Mouse (Mus musculus): Measurements from ENCODE around the gene Bcl2l11. TPM values are rescaled to one million over a fixed set of nuclear protein-coding genes. Genes with fewer than 3 reads are reported as not detected.

The Bcl2l11 gene
- polyA plus RNA-seq, 1 experiment: 4.6 TPM

DNA sequence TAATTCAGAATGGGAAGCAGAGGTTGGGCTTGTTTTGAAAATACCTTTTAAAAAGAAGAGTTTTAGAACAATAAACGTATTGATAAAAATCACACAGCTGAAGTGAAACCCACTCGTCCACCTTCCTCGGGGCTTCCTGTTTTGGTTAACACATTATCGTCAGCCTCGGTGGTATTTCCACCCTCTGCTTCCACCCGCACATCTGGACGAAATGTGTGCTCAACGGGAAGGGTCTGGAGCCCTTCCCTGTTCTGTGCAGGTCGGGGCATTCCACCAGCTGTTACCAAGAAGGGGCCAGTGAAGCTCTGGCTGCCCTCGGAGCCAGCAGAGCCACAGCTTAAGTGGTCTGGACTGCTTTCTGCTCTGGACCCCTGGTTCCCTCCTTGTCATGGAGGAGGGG is 63.9 kb downstream of the Bcl2l11 start:
- no peaks in the 10 kb centered on the region for H3K4me1 ChIP-seq (ENCODE audit: control insufficient read depth, insufficient read depth, low read length)
- H3K27ac ChIP-seq (ENCODE audit: insufficient read depth, low read length): no peak overlapping the region
- TF ChIP-seq POLR2A (IDR thresholded peaks at IDR 0.05; ENCODE audit: extremely low read depth, insufficient read depth, low read length): no peak
- TF ChIP-seq CTCF (IDR thresholded peaks at IDR 0.05; ENCODE audit: extremely low read depth, insufficient read depth, low read length): no peak
- H3K4me3 ChIP-seq (ENCODE audit: insufficient read depth, low read length): no peak overlapping the region

DNA sequence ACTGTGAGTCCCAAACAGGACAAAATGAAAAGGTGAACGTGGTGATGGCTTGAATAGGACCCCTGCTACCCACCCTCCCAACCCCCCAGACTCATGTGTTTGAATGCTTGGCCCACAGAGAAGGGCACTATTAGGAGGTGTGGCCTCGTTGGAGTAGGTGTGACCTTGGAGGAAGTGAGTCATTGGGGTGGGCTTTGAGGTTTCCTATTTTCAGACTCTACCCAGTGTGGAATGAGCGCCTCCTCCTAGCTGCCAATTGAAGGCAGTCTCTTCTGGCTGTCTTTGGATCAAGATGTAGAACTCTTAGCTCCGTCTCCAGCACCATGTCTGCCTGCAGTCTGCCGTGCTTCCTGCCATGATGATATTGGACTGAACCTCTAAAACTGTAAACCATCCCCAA is 64.4 kb downstream of the Bcl2l11 start:
- no peak for TF ChIP-seq POLR2A (IDR thresholded peaks at IDR 0.05; ENCODE audit: extremely low read depth, insufficient read depth, low read length)
- no peak for TF ChIP-seq CTCF (IDR thresholded peaks at IDR 0.05; ENCODE audit: extremely low read depth, insufficient read depth, low read length)
- H3K27ac ChIP-seq (ENCODE audit: insufficient read depth, low read length): no peak overlapping the region
- H3K4me1 ChIP-seq (ENCODE audit: control insufficient read depth, insufficient read depth, low read length): no peaks in the 10 kb centered on the region
- no peak overlapping the region for H3K4me3 ChIP-seq (ENCODE audit: insufficient read depth, low read length)

DNA sequence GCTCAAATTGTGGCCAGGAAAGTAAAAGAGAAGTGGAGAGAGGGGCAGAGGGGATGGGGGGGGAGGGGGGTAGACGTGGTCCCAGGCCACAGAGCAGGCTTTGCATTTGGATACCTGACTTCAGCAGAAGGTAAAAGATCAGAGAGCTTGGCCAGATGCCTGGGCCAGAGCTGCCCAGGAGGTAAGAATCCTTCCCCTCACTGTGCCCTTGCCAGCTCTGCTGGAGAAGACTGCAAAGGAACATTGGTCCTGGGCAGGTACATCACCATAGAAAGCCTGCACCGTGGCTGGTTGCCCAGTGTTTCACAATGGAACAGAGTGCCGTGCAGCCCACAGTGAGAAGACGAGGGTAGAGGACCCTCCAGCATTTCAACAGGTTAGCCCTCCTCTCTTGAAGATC is 67.6 kb downstream of the Bcl2l11 start:
- no peak for TF ChIP-seq POLR2A (IDR thresholded peaks at IDR 0.05; ENCODE audit: extremely low read depth, insufficient read depth, low read length)
- TF ChIP-seq CTCF (IDR thresholded peaks at IDR 0.05; ENCODE audit: extremely low read depth, insufficient read depth, low read length): no peak
- Histone ChIP-seq H3K4me1 (ENCODE audit: control insufficient read depth, insufficient read depth, low read length) (no peaks in the 10 kb centered on the region), H3K27ac (ENCODE audit: insufficient read depth, low read length) (no peak overlapping the region), H3K4me3 (ENCODE audit: insufficient read depth, low read length) (no peak overlapping the region)

DNA sequence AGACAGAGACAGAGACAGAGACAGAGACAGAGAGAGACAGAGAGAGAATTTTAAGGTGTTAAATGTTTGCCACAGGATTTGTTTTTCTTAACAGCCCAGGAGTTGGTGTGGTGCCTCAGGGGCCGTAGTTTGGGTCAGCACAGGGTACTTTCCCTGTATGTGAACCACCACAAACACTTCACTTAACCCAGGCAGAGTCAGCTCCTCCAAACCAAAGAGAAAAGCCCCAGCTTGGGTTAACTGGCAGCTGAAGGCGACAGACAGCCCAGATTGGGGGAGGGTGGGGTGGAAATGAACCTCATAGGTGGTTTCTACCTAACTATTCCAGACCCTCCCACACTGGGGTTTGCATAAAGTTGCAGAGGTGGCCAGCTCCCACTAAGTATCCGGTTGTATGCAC is 71.5 kb downstream of the Bcl2l11 start:
- Histone ChIP-seq H3K4me1 (ENCODE audit: control insufficient read depth, insufficient read depth, low read length) (no peaks in the 10 kb centered on the region), H3K27ac (ENCODE audit: insufficient read depth, low read length) (no peak overlapping the region), H3K4me3 (ENCODE audit: insufficient read depth, low read length) (no peak overlapping the region)
- TF ChIP-seq POLR2A (IDR thresholded peaks at IDR 0.05; ENCODE audit: extremely low read depth, insufficient read depth, low read length) (no peak), CTCF (IDR thresholded peaks at IDR 0.05; ENCODE audit: extremely low read depth, insufficient read depth, low read length) (no peak)

DNA sequence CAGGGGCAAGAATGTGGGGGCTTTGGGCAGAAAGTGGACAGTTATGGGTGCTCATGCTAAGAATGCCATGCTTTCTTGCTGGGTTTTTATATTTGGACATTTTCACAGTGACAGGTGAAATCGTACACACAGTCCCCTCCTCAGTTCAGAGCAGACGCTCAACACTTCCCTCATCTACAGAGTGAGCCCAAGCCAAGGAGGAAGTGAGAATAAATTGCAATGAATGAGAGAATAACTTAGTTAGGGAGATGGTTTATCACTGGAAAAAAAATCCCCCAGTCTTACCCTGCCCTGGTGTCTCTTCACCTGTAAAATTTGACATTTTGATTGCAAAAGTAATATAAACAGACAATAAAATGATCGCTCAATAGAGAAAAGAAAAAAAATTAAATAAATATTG is 77.3 kb downstream of the Bcl2l11 start:
- TF ChIP-seq CTCF (IDR thresholded peaks at IDR 0.05; ENCODE audit: extremely low read depth, insufficient read depth, low read length): no peak
- TF ChIP-seq POLR2A (IDR thresholded peaks at IDR 0.05; ENCODE audit: extremely low read depth, insufficient read depth, low read length): no peak
- H3K4me1 ChIP-seq (ENCODE audit: control insufficient read depth, insufficient read depth, low read length): no peaks in the 10 kb centered on the region
- H3K27ac ChIP-seq (ENCODE audit: insufficient read depth, low read length): no peak overlapping the region
- no peak overlapping the region for H3K4me3 ChIP-seq (ENCODE audit: insufficient read depth, low read length)

DNA sequence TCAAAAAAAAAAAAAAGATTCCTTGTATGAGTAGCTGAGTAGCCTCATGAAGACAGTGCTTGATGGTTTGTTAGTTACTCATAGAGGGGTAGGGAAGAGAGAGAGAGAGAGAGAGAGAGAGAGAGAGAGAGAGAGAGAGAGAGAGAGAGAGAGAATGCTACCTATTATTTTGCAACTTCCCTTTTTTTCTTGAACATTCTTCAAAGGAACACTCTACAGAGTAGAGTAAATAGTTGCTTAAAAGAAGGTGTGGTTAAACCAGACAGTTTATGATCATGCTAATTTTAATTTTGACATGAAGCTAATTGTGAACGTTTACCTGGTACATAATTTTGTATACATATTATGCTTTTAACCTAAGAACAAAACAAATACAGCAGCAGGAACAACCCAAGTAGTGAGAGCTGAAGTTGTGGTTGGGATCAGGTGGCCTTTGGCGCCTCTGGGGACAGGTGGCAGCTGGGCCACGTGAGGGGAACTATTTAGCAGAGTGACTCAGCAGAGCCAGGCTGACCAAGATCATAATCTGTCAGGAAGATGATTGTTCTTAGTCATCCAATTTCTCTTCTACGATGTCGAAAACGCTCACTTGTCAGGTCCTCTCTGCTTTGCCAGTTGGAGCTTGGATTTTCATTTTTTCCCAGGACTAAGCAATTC is 78.0 kb downstream of the Bcl2l11 start:
- H3K4me3 ChIP-seq (ENCODE audit: insufficient read depth, low read length): no peak overlapping the region
- no peak overlapping the region for H3K27ac ChIP-seq (ENCODE audit: insufficient read depth, low read length)
- TF ChIP-seq CTCF (IDR thresholded peaks at IDR 0.05; ENCODE audit: extremely low read depth, insufficient read depth, low read length): no peak
- no peaks in the 10 kb centered on the region for H3K4me1 ChIP-seq (ENCODE audit: control insufficient read depth, insufficient read depth, low read length)

DNA sequence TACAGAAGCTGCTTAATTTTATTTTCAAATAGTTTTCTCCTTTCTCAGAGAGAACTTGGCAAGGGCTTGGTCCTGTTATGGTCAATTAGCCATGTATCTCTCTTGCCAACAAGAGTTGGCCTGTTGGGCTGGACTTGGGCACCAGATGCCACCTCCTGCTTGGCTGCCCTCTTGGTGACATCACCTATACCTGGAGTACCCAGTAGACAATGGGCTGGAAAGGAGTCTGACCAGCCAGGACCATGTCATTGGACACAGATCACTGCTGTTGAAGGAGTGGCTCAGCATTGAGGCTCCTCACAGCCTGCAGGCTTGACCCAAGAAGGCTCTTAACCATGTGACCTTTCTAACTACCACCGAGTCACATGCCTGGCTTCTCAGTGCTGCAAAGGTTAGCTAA is 82.7 kb downstream of the Bcl2l11 start:
- TF ChIP-seq POLR2A (IDR thresholded peaks at IDR 0.05; ENCODE audit: extremely low read depth, insufficient read depth, low read length) (no peak), CTCF (IDR thresholded peaks at IDR 0.05; ENCODE audit: extremely low read depth, insufficient read depth, low read length) (no peak)
- H3K4me1 ChIP-seq (ENCODE audit: control insufficient read depth, insufficient read depth, low read length): peaks cover 2% of the 10 kb centered on the region; the same call in 1 of the 2 replicates

DNA sequence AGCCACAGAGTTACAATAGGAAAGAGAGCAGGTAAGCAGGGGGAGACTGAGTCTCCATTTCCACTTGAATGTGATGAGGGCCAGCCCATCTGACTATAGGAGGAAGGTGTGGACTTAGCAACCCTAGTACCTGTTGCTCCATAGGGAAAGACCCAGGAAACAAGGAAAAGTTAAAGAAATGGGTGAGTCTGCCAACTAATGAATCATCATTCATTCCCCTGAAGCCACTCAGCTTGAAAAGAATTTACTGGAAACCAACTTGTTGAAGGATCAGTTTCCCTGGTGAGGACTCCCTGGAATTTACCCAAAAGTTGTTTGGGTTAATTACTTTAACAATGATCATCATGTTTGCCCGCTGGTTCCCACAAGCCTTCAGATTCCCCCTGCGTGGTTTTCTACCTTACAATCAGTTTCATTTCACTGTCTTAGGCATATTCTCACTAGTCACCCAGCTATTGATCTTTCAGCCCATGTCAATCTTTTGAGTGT is 84.0 kb downstream of the Bcl2l11 start:
- no peak for TF ChIP-seq CTCF (IDR thresholded peaks at IDR 0.05; ENCODE audit: extremely low read depth, insufficient read depth, low read length)
- TF ChIP-seq POLR2A (IDR thresholded peaks at IDR 0.05; ENCODE audit: extremely low read depth, insufficient read depth, low read length): no peak
- no peak overlapping the region for H3K27ac ChIP-seq (ENCODE audit: insufficient read depth, low read length)
- peaks cover 2% of the 10 kb centered on the region; the same call in 1 of the 2 replicates for H3K4me1 ChIP-seq (ENCODE audit: control insufficient read depth, insufficient read depth, low read length)
- no peak overlapping the region for H3K4me3 ChIP-seq (ENCODE audit: insufficient read depth, low read length)

More for the DNA sequence above, 82.7 kb downstream of the Bcl2l11 start:
- H3K27ac ChIP-seq (ENCODE audit: insufficient read depth, low read length): no peak overlapping the region
- no peak overlapping the region for H3K4me3 ChIP-seq (ENCODE audit: insufficient read depth, low read length)

DNA sequence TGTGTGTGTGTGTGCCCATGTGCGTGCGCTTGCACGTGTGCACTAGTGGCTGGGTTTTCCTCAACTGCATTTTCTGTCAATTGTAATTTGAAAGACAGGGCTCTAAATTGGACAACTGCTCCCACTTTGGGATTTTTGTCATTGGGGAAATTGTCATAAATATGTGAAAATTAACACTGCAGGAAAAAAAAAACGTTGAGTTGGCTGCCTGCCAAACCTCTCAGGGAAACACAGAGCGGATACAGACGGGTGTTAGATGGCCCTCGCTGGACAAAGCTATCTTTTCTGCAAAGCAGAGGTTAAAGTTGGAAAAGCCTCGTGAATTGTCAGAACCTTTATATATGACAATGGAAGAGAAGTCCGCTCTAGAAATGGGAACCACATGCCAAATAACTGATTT is 84.5 kb downstream of the Bcl2l11 start:
- Histone ChIP-seq H3K27ac (ENCODE audit: insufficient read depth, low read length) (no peak overlapping the region), H3K4me1 (ENCODE audit: control insufficient read depth, insufficient read depth, low read length) (peaks cover 2% of the 10 kb centered on the region; the same call in 1 of the 2 replicates), H3K4me3 (ENCODE audit: insufficient read depth, low read length) (no peak overlapping the region)
- no peak for TF ChIP-seq CTCF (IDR thresholded peaks at IDR 0.05; ENCODE audit: extremely low read depth, insufficient read depth, low read length)
- TF ChIP-seq POLR2A (IDR thresholded peaks at IDR 0.05; ENCODE audit: extremely low read depth, insufficient read depth, low read length): no peak

Measured in cortical plate, adult 2 months (tissue).